Mouse (Mus musculus) bone marrow, adult 2 months (tissue): ENCODE measurements around the gene Per1.

Experiments
- CTCF ChIP-seq: fragments of 200-500 bp; IDR thresholded peaks from 2 replicates; pipeline ENCODE4 v1.5.1; 2011; ENCODE audit warnings: low read length, control low read depth; ENCODE audit not compliant: control insufficient read depth, insufficient read depth
- POLR2A ChIP-seq: fragments of 200-500 bp; IDR thresholded peaks from 2 replicates; pipeline ENCODE4 v1.6.1; 2011; ENCODE audit warnings: low read depth, mild to moderate bottlenecking, control low read depth, low read length, borderline replicate concordance; ENCODE audit not compliant: control insufficient read depth

GRCm38 (mm10) chr11:69059975-69060411 lies 35.0 kb upstream of the Per1 start:
- TF ChIP-seq CTCF (no peak), POLR2A (no peak)
